Mouse (Mus musculus): ENCODE data around the gene Prdm5.

DNA sequence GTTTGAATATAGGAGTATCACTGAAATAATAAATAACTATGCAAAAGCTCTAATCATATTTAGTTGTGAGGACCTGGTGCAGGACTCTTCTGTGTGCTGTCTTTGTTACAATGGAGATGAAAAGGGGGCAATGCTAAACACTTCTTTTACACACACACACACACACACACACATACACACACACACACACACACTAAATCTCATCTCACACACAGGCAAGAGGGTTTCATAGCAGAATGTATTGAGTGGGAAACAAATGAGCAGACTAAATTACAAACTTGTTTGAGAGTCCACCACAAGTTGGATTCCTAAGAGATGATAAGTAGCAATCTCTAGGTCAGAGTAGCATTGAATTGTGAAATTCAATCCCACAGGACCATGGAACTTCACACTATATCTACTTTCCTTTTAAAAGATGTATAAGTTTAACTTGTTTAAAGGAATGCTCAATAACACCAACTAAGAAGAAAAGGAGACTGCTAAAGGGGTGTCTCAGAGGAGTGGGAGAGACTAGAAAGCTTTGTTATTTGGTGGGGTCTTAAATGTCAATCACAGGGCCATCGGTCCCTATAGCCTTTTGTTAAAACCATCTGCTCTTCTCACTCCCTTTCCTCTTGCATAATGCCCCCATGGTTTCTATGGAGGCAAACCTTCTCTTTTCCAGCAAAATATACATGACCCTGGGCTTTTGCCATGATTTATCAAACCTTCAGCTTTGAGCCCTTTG lies 35.5 kb upstream of the Prdm5 start:
- TF ChIP-seq CTCF (IDR thresholded peaks at IDR 0.05; ENCODE audit: borderline replicate concordance, insufficient read depth, low read length) (no peak), POLR2A (IDR thresholded peaks at IDR 0.05; ENCODE audit: low read depth, low read length) (no peak)
